Mouse (Mus musculus) ES-E14 (cell line): ENCODE results near the gene Uvrag.
"Not testable (repeated sequence)": the region's sequence is repeated elsewhere in the genome, so short reads cannot be mapped to it uniquely, and the experiment has no call there.

Experiments used
- CHD2 ChIP-seq: IDR thresholded peaks from 2 replicates; pipeline ENCODE4 v1.6.1; 2014; ENCODE audit warnings: mild to moderate bottlenecking, low read depth, low read length, inconsistent platforms
- HCFC1 ChIP-seq: IDR thresholded peaks from 2 replicates; pipeline ENCODE4 v1.6.1; 2012; ENCODE audit warnings: low read length, inconsistent platforms, borderline replicate concordance; ENCODE audit not compliant: insufficient read depth
- MAFK ChIP-seq: IDR thresholded peaks from 2 replicates; pipeline ENCODE4 v1.6.1; 2014; ENCODE audit warnings: mild to moderate bottlenecking, low read depth, low read length, inconsistent platforms; ENCODE audit not compliant: insufficient read depth
- ZNF384 ChIP-seq: IDR thresholded peaks from 2 replicates; pipeline ENCODE4 v1.6.1; 2012; ENCODE audit warnings: low read depth, low read length, inconsistent platforms

DNA sequence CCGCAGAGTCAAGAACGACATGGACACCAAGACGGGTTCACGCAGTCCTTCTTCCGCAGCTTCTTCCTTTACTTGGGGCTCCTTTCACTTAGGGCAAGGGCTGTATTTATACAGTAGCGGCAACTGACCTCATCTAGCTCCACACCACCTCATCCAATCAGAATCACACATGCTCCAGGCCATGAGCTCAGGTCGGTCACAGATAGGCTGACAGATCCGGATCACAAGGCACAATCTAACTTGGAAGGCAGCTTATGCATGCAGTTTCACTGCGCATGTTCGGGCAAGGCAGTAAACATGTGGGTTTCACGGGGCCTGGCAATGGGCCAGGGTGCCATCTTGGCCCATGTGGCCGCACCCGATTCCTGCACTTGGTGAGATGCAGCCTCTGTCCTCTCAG lies 177.4 kb downstream of the Uvrag start:
- not testable (repeated sequence) for TF ChIP-seq CHD2, HCFC1, MAFK, ZNF384
